In genomic region chr8:70332878-70333202, GRCm38 (mm10) we compare ENCODE assay signal across 17 mouse cellular contexts. TPM values are rescaled to one million over a fixed set of nuclear protein-coding genes. Genes with fewer than 3 reads are reported as not detected.
DNase-seq lines count a peak whose midpoint lies in the region; ATAC-seq and TF ChIP-seq lines count a peak whose summit lies in the region.
"Had no signal": no experiment of that assay in that cellular context is flagged by ENCODE, and none has a peak within 500 bp of the region (broad histone marks: within the 10 kb centered on the region; RNA-seq: fewer than 3 reads in every experiment).

No protein-coding gene starts in this region.

- no peak overlapping the region for H3K4me3 ChIP-seq in forebrain, embryonic 12.5 days (replicated peaks)
- no peak overlapping the region for H3K4me3 ChIP-seq in forebrain, postnatal 0 days (ENCODE audit: low read depth, low read length)
- H3K4me3 ChIP-seq in hindbrain, embryonic 13.5 days, result no peak overlapping the region
- H3K4me3 ChIP-seq in hindbrain, embryonic 16.5 days (ENCODE audit: low read length), result no peak overlapping the region
- H3K4me3 ChIP-seq in layer of hippocampus, adult 2 months, result no peak overlapping the region
- peak overlapping the region; percentile 23; the same call in 1 of the 2 replicates for H3K4me3 ChIP-seq in E14TG2a.4 (replicated peaks; ENCODE audit: low read length)
- H3K4me3 ChIP-seq: hindbrain, embryonic 15.5 days had no signal

- H3K4me1 ChIP-seq in forebrain, embryonic 12.5 days, result peaks cover 33% of the 10 kb centered on the region
- peaks cover 9% of the 10 kb centered on the region; the same call in 1 of the 2 replicates for H3K4me1 ChIP-seq in forebrain, postnatal 0 days (ENCODE audit: insufficient read depth)
- H3K4me1 ChIP-seq in hindbrain, embryonic 13.5 days (replicated peaks), result peaks cover 32% of the 10 kb centered on the region
- peaks cover 15% of the 10 kb centered on the region for H3K4me1 ChIP-seq in hindbrain, embryonic 16.5 days (ENCODE audit: control insufficient read depth, insufficient read depth, low read depth, low read length)
- H3K4me1 ChIP-seq in E14TG2a.4 (replicated peaks; ENCODE audit: low read depth, low read length), result peaks cover 49% of the 10 kb centered on the region

- peaks cover 82% of the 10 kb centered on the region for H3K36me3 ChIP-seq in forebrain, embryonic 12.5 days (replicated peaks)
- peaks cover 89% of the 10 kb centered on the region for H3K36me3 ChIP-seq in forebrain, postnatal 0 days (ENCODE audit: insufficient read depth)
- H3K36me3 ChIP-seq in hindbrain, embryonic 13.5 days, result peaks cover 93% of the 10 kb centered on the region
- peaks cover 65% of the 10 kb centered on the region for H3K36me3 ChIP-seq in hindbrain, embryonic 16.5 days (ENCODE audit: control insufficient read depth, insufficient read depth, low read length)
- peaks cover 67% of the 10 kb centered on the region for H3K36me3 ChIP-seq in E14TG2a.4 (ENCODE audit: insufficient read depth, low read length)

- 0 out of 2 replicates have a peak overlapping the region, but pooled peaks have one; percentile 56 for H3K9ac ChIP-seq in forebrain, embryonic 12.5 days
- no peak overlapping the region for H3K9ac ChIP-seq in forebrain, postnatal 0 days
- H3K9ac ChIP-seq in hindbrain, embryonic 13.5 days, result peak overlapping the region; percentile 14; the same call in 1 of the 2 replicates
- no peak overlapping the region for H3K9ac ChIP-seq in hindbrain, embryonic 16.5 days (ENCODE audit: low read depth, low read length)
- H3K9ac ChIP-seq: hindbrain, embryonic 15.5 days had no signal

- 95% methylated on average over 6 of the region's 6 CpGs for WGBS in forebrain, embryonic 12.5 days
- WGBS in forebrain, postnatal 0 days, result 88% methylated on average over 6 of the region's 6 CpGs
- WGBS in hindbrain, embryonic 13.5 days, result 95% methylated on average over 6 of the region's 6 CpGs
- WGBS in hindbrain, embryonic 16.5 days, result 98% methylated on average over 6 of the region's 6 CpGs

- H3K9me3 ChIP-seq in forebrain, embryonic 12.5 days, result no peaks in the 10 kb centered on the region
- H3K9me3 ChIP-seq in forebrain, postnatal 0 days (ENCODE audit: low read length), result no peaks in the 10 kb centered on the region
- no peaks in the 10 kb centered on the region for H3K9me3 ChIP-seq in hindbrain, embryonic 13.5 days
- H3K9me3 ChIP-seq in hindbrain, embryonic 16.5 days (ENCODE audit: control insufficient read depth, low read length), result no peaks in the 10 kb centered on the region
- no peaks in the 10 kb centered on the region for H3K9me3 ChIP-seq in E14TG2a.4 (ENCODE audit: low read length)
- H3K9me3 ChIP-seq: hindbrain, embryonic 15.5 days had no signal

- H3K27me3 ChIP-seq in forebrain, embryonic 12.5 days, result peaks cover 27% of the 10 kb centered on the region
- no peaks in the 10 kb centered on the region for H3K27me3 ChIP-seq in forebrain, postnatal 0 days (ENCODE audit: insufficient read depth, low read length)
- H3K27me3 ChIP-seq in hindbrain, embryonic 13.5 days, result peaks cover 15% of the 10 kb centered on the region; the same call in 1 of the 2 replicates
- H3K27me3 ChIP-seq in hindbrain, embryonic 16.5 days (replicated peaks; ENCODE audit: control insufficient read depth, insufficient read depth, low read length), result no peaks in the 10 kb centered on the region; the same call in 1 of the 2 replicates
- H3K27me3 ChIP-seq in E14TG2a.4 (ENCODE audit: insufficient read depth, low read length), result peaks cover 9% of the 10 kb centered on the region
- H3K27me3 ChIP-seq: CH12.LX; hindbrain, embryonic 15.5 days had no signal

- H3K27ac ChIP-seq in forebrain, embryonic 12.5 days, result 0 out of 2 replicates have a peak overlapping the region, but pooled peaks have one; percentile 8
- H3K27ac ChIP-seq in forebrain, postnatal 0 days (ENCODE audit: low read depth, low read length), result no peak overlapping the region
- no peak overlapping the region for H3K27ac ChIP-seq in hindbrain, embryonic 13.5 days
- no peak overlapping the region for H3K27ac ChIP-seq in hindbrain, embryonic 16.5 days (ENCODE audit: low read depth, low read length)
- H3K27ac ChIP-seq in layer of hippocampus, adult 2 months, result peak overlapping the region; percentile 77; the same call in 1 of the 2 replicates

- ATAC-seq in forebrain, embryonic 12.5 days (ENCODE audit: low FRiP score), result no peak
- ATAC-seq in forebrain, postnatal 0 days, result no peak
- no peak for ATAC-seq in hindbrain, embryonic 13.5 days (ENCODE audit: low FRiP score)
- no peak for ATAC-seq in hindbrain, embryonic 16.5 days
- ATAC-seq in erythroblast, adult 5-6 weeks (replicated peaks; ENCODE audit: low FRiP score, poor library complexity, severe bottlenecking), result no peak

- no peak overlapping the region for H3K4me2 ChIP-seq in forebrain, embryonic 12.5 days
- no peak overlapping the region for H3K4me2 ChIP-seq in forebrain, postnatal 0 days (ENCODE audit: low read depth)
- H3K4me2 ChIP-seq in hindbrain, embryonic 13.5 days, result no peak overlapping the region
- H3K4me2 ChIP-seq in hindbrain, embryonic 16.5 days (ENCODE audit: low read length), result no peak overlapping the region
- H3K4me2 ChIP-seq: heart, embryonic 11.5 days; hindbrain, embryonic 15.5 days had no signal

- DNase-seq in forebrain, postnatal 0 days, result no peak
- DNase-seq in layer of hippocampus, adult 2 months (ENCODE audit: low spot score in 2 of 2), result no peak
- no peak for DNase-seq in layer of hippocampus, adult 18-20 months (ENCODE audit: low spot score in 2 of 2)
- DNase-seq: adrenal gland, postnatal 14 days; B cell, adult 2 months; gastrocnemius, postnatal 25 days had no signal

- no peak for TF ChIP-seq CTCF in forebrain, postnatal 0 days (IDR thresholded peaks at IDR 0.05; ENCODE audit: low read depth)
- TF ChIP-seq CTCF in layer of hippocampus, adult 2 months (conservative IDR thresholded peaks at IDR 0.05), result no peak
- no peak for TF ChIP-seq CTCF in E14TG2a.4 (conservative IDR thresholded peaks at IDR 0.05; ENCODE audit: low read length)

RNA-seq across cellular contexts. Expression of gene Gdf1, which starts 3.2 kb away (rescaled TPM):
- 1.8 and 4.2 TPM in 2 replicates for polyA plus RNA-seq in forebrain, embryonic 12.5 days (2016; fragmentation: Nextera tagmentation; extraction: Ambion mirVana)
- 8.1 and 9.3 TPM in 2 replicates for total RNA-seq in forebrain, postnatal 0 days (2014; rRNA removed)
- polyA plus RNA-seq in forebrain, postnatal 0 days (2015; fragmentation: Nextera tagmentation; extraction: Ambion mirVana), result 6.2 and 8.0 TPM in 2 replicates
- polyA plus RNA-seq in hindbrain, embryonic 13.5 days (2015; fragmentation: Nextera tagmentation; extraction: Ambion mirVana), result 1.2 and 2.6 TPM in 2 replicates
- 8.7 and 9.5 TPM in 2 replicates for polyA plus RNA-seq in hindbrain, embryonic 16.5 days (2015; fragmentation: Nextera tagmentation; extraction: Ambion mirVana)
- total RNA-seq in layer of hippocampus, adult 2 months (2021), result 10 to 100 TPM; 12.1 to 14.4 TPM
- 10 to 100 TPM; 15.1 to 18.2 TPM for total RNA-seq in layer of hippocampus, adult 18-20 months (2021)
- total RNA-seq in erythroblast, adult 5-6 weeks (2015; ENCODE audit: low replicate concordance), result not detected in 2 replicates
- not detected in 2 replicates for total RNA-seq in erythroblast, adult 5-6 weeks (2017; ENCODE audit: low replicate concordance)
- total RNA-seq: hematopoietic stem cell, adult 5-6 weeks had no signal
- polyA plus RNA-seq: embryonic facial prominence, embryonic 14.5 days; kidney, adult 2 months had no signal

RNA-seq across cellular contexts. Expression of gene Cers1, which starts 17.3 kb away (rescaled TPM):
- polyA plus RNA-seq in forebrain, embryonic 12.5 days (2016; fragmentation: Nextera tagmentation; extraction: Ambion mirVana), result 14.9 and 16.2 TPM in 2 replicates
- total RNA-seq in forebrain, postnatal 0 days (2014; rRNA removed), result 52.5 and 58.4 TPM in 2 replicates
- 37.8 and 45.3 TPM in 2 replicates for polyA plus RNA-seq in forebrain, postnatal 0 days (2015; fragmentation: Nextera tagmentation; extraction: Ambion mirVana)
- polyA plus RNA-seq in hindbrain, embryonic 13.5 days (2015; fragmentation: Nextera tagmentation; extraction: Ambion mirVana), result 24.5 and 25.1 TPM in 2 replicates
- polyA plus RNA-seq in hindbrain, embryonic 16.5 days (2015; fragmentation: Nextera tagmentation; extraction: Ambion mirVana), result 40.0 and 44.3 TPM in 2 replicates
- total RNA-seq in layer of hippocampus, adult 2 months (2021), result 100 to 1,000 TPM; 110 to 113 TPM
- total RNA-seq in layer of hippocampus, adult 18-20 months (2021), result 100 to 1,000 TPM; 112 to 116 TPM
- not detected in 2 replicates for total RNA-seq in erythroblast, adult 5-6 weeks (2015; ENCODE audit: low replicate concordance)
- total RNA-seq in erythroblast, adult 5-6 weeks (2017; ENCODE audit: low replicate concordance), result 0.43 TPM in 1 of 2 replicates, not detected in the other
- total RNA-seq: hematopoietic stem cell, adult 5-6 weeks had no signal

RNA-seq across cellular contexts. Expression of gene Upf1, which starts 20.2 kb away (rescaled TPM):
- 26.9 and 29.5 TPM in 2 replicates for polyA plus RNA-seq in forebrain, embryonic 12.5 days (2016; fragmentation: Nextera tagmentation; extraction: Ambion mirVana)
- total RNA-seq in forebrain, postnatal 0 days (2014; rRNA removed), result 28.1 and 38.7 TPM in 2 replicates
- polyA plus RNA-seq in forebrain, postnatal 0 days (2015; fragmentation: Nextera tagmentation; extraction: Ambion mirVana), result 7.1 and 9.0 TPM in 2 replicates
- polyA plus RNA-seq in hindbrain, embryonic 13.5 days (2015; fragmentation: Nextera tagmentation; extraction: Ambion mirVana), result 14.4 and 15.9 TPM in 2 replicates
- 7.4 and 10.1 TPM in 2 replicates for polyA plus RNA-seq in hindbrain, embryonic 16.5 days (2015; fragmentation: Nextera tagmentation; extraction: Ambion mirVana)
- total RNA-seq in layer of hippocampus, adult 2 months (2021), result 10 to 100 TPM; 67.7 to 68.7 TPM
- total RNA-seq in layer of hippocampus, adult 18-20 months (2021), result 10 to 100 TPM; 74.5 to 75.6 TPM
- total RNA-seq in erythroblast, adult 5-6 weeks (2015; ENCODE audit: low replicate concordance), result 7.1 and 9.2 TPM in 2 replicates
- 20.9 and 21.5 TPM in 2 replicates for total RNA-seq in erythroblast, adult 5-6 weeks (2017; ENCODE audit: low replicate concordance)

RNA-seq across cellular contexts. Expression of gene Cope, which starts 30.5 kb away (rescaled TPM):
- 217 and 229 TPM in 2 replicates for polyA plus RNA-seq in forebrain, embryonic 12.5 days (2016; fragmentation: Nextera tagmentation; extraction: Ambion mirVana)
- 86.6 and 110 TPM in 2 replicates for total RNA-seq in forebrain, postnatal 0 days (2014; rRNA removed)
- 259 and 296 TPM in 2 replicates for polyA plus RNA-seq in forebrain, postnatal 0 days (2015; fragmentation: Nextera tagmentation; extraction: Ambion mirVana)
- polyA plus RNA-seq in hindbrain, embryonic 13.5 days (2015; fragmentation: Nextera tagmentation; extraction: Ambion mirVana), result 275 and 288 TPM in 2 replicates
- polyA plus RNA-seq in hindbrain, embryonic 16.5 days (2015; fragmentation: Nextera tagmentation; extraction: Ambion mirVana), result 284 and 297 TPM in 2 replicates
- 100 to 1,000 TPM; 139 to 157 TPM for total RNA-seq in layer of hippocampus, adult 2 months (2021)
- total RNA-seq in layer of hippocampus, adult 18-20 months (2021), result 100 to 1,000 TPM; 125 to 149 TPM
- 52.7 and 89.2 TPM in 2 replicates for total RNA-seq in erythroblast, adult 5-6 weeks (2015; ENCODE audit: low replicate concordance)
- total RNA-seq in erythroblast, adult 5-6 weeks (2017; ENCODE audit: low replicate concordance), result 36.9 and 53.7 TPM in 2 replicates

RNA-seq across cellular contexts. Expression of gene Ddx49, which starts 30.6 kb away (rescaled TPM):
- 54.0 and 54.2 TPM in 2 replicates for polyA plus RNA-seq in forebrain, embryonic 12.5 days (2016; fragmentation: Nextera tagmentation; extraction: Ambion mirVana)
- total RNA-seq in forebrain, postnatal 0 days (2014; rRNA removed), result 46.6 and 49.3 TPM in 2 replicates
- 49.3 and 54.9 TPM in 2 replicates for polyA plus RNA-seq in forebrain, postnatal 0 days (2015; fragmentation: Nextera tagmentation; extraction: Ambion mirVana)
- polyA plus RNA-seq in hindbrain, embryonic 13.5 days (2015; fragmentation: Nextera tagmentation; extraction: Ambion mirVana), result 45.8 and 50.9 TPM in 2 replicates
- 42.0 and 42.8 TPM in 2 replicates for polyA plus RNA-seq in hindbrain, embryonic 16.5 days (2015; fragmentation: Nextera tagmentation; extraction: Ambion mirVana)
- total RNA-seq in layer of hippocampus, adult 2 months (2021), result 10 to 100 TPM; 45.5 to 52.1 TPM
- total RNA-seq in layer of hippocampus, adult 18-20 months (2021), result 10 to 100 TPM; 36.3 to 49.0 TPM
- 15.0 TPM in 2 replicates for total RNA-seq in erythroblast, adult 5-6 weeks (2015; ENCODE audit: low replicate concordance)
- total RNA-seq in erythroblast, adult 5-6 weeks (2017; ENCODE audit: low replicate concordance), result 23.3 and 40.0 TPM in 2 replicates

Comparison
In these comparisons a context has a peak if more than half of its experiments do, and no peak if none do; other contexts are left out.
1. H3K27ac ChIP-seq: peak in forebrain, embryonic 12.5 days (single experiment) and layer of hippocampus, adult 2 months (single experiment); none in forebrain, postnatal 0 days (single experiment), hindbrain, embryonic 13.5 days (single experiment) and hindbrain, embryonic 16.5 days (single experiment).
2. H3K9ac ChIP-seq: peak in forebrain, embryonic 12.5 days (single experiment) and hindbrain, embryonic 13.5 days (single experiment); none in forebrain, postnatal 0 days (single experiment) and hindbrain, embryonic 16.5 days (single experiment).
3. RNA of gene Cers1, which starts 17.3 kb away (total RNA-seq): 112 to 116 TPM in layer of hippocampus, adult 18-20 months, 110 to 113 TPM in layer of hippocampus, adult 2 months and 52.5 to 58.4 TPM in forebrain, postnatal 0 days; 0.43 TPM in erythroblast, adult 5-6 weeks; every median in the first group is over 10 times any median in the second.